Mouse (Mus musculus) right cerebral cortex, postnatal 25 days (tissue): Measurements from ENCODE around the gene Lgi1.
A peak's percentile ranks its signal among the peaks of the same experiment; 100 is the strongest.

Experiments
- DNase-seq: peaks from one replicate; pipeline ENCODE4 v3.0.0; 2022

Lgi1 gene

GRCm38 (mm10) chr19:38263829-38264504 lies 369 bp upstream of the Lgi1 start:
- DNase-seq: peak; percentile 80

GRCm38 (mm10) chr19:38265767-38266166 lies 1.4 kb downstream of the Lgi1 start:
- DNase-seq: no peak

DNA sequence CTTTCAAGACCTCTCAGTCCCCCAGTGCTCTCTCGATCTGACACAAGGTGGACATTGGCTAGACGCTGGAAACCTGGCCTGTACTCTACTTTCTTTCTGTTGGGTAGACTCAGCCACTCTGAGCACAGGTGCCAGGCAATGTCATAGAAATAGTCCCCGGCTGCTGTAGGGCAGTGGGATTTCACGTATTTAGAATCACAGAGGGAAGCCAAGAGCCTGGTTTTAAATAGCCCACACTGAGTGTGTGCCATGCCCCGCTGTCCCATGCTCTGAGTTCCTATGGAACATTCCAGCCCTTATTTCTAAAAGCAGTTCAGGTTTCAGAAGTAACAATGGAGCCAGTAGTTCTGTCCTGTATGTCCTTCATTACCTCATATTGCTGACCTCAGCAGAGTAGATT lies 3.1 kb downstream of the Lgi1 start:
- DNase-seq: no peak

GRCm38 (mm10) chr19:38271071-38271470 lies 6.7 kb downstream of the Lgi1 start:
- no peak for DNase-seq

DNA sequence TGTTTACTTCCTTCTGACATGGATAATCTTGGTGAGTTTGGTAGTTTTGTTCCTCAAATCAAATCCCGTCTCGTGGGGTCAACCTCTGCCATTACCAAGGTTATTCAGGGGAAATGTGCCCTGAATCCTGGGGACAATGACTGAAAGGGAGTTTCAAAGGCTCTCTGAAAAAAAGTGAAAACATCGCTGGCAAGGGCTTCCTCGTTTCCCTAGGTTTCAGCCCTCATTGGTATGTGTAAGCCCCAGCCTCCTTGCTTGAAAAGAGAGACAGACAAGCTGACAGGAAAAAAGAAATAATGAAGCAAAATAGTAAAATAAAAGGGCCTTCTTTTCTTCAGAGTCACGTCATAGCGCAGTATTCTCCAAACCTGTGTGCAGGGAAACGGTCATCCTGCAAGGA lies 9.5 kb downstream of the Lgi1 start:
- DNase-seq: no peak

GRCm38 (mm10) chr19:38274747-38275421 lies 10.5 kb downstream of the Lgi1 start:
- DNase-seq: no peak

GRCm38 (mm10) chr19:38276226-38276625 lies 11.9 kb downstream of the Lgi1 start:
- DNase-seq: no peak

- DNase-seq: peak; percentile 35
Measured at GRCm38 (mm10) chr19:38280242-38280641, 15.9 kb downstream of the Lgi1 start.

DNA sequence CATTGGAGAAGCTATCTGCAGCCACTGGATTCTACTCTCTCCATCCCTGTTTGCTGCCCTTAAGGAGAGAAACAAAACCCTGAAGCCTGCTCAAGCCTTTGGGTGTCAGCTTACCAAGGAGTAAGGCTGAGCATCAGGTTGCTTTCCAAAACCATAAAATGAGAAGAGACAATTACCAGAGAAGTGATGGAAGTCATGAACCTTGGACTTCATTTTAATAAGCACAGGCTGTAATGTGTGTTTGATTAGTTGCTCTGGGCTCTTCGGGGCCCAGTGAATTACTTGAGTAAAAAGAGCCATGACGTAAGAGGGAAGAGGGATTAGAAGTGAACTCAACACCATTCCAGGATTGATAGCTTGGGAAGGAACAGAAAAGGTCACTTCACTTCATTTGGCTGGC lies 18.1 kb downstream of the Lgi1 start:
- DNase-seq: no peak

DNA sequence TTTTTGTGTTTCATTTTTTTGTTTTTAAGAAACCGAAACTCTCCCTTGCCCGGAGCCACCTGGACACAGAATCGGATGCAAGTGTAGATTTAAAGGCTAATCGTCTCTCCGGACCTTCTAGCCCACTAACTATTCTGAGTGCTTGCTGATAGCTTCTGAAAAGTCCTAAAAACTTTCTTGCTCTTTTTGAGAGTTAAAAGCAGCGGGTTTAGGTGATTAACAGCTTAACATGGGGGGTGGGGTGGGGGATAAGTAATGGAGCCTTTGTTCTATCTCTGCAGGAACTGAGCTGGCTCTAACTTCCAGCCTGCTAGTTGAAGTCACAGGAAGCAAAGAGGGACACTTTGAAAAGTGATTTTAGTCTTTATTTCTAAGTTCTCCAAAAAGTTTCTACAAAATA lies 24.2 kb downstream of the Lgi1 start:
- no peak for DNase-seq

DNA sequence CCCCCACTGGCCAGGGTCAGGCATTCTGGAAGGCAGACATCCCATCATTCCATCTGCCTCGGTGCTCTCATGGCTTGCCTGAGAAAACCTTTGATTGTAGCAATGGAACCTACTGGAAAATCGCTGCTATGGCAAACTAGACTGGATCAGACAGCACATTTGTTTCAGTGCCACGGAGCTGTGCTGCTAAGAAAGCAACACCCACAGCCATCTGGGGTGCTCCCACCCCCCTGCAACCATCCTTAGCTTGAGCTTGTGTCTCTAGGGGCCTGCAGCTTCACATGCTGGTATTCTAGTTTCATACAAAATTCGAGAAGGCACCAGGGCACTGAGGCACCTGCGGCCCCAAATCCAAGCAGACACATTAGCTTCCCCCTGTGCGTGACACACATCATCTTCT lies 27.1 kb downstream of the Lgi1 start:
- DNase-seq: peak; percentile 67

DNA sequence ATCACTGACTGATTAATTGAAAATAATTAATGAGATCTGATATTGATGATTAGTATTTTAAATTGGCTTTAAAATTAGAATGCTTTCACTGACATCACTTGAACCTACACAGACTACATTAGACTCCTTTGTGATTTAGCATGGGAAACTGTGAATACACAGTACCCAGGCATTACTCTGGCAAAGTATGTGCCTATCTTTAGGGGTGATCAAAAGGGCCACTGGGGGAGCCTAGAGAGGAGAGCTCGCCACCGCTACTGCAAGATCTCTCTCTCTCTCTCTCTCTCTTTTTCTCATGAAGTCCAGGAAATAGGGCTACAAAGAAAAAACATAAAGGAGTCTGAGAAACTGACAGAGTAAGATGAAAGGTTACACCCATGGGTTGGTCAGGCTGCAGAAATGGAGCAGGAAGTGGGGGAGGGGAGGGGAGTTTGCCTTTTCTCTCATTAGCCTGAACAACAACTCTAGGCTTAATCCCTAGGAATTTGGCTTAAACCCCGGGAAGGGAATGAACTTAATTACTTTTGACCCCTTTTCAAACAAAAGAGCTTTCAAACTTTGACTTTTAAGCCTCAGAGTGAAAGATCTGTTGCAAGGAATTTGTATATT lies 33.8 kb downstream of the Lgi1 start:
- DNase-seq: no peak

GRCm38 (mm10) chr19:38308116-38308515 lies 43.8 kb downstream of the Lgi1 start:
- DNase-seq: no peak

- no peak for DNase-seq
Measured at GRCm38 (mm10) chr19:38315099-38315498, 50.8 kb downstream of the Lgi1 start.

- no peak for DNase-seq
Measured at GRCm38 (mm10) chr19:38316602-38317313, 52.4 kb downstream of the Lgi1 start.

DNA sequence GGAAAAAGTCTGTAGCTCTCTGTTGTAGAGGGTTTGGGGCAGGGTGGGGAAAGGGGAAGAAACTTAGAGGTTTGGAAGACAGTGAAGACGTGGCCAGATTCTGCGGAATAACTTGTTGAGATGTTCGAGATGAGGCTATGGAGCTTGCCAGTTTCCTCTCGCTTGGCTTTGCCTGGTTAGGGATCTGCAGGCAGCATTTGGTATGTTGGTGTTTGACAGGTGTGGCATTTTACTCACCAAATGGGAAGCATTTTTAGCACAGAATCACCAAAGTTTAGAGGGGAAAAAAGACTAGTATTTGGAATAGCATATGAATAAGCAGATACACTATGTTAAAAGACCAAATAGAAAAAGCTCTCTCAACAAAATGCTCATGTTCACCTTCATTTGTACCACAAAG lies 54.0 kb downstream of the Lgi1 start:
- no peak for DNase-seq

DNA sequence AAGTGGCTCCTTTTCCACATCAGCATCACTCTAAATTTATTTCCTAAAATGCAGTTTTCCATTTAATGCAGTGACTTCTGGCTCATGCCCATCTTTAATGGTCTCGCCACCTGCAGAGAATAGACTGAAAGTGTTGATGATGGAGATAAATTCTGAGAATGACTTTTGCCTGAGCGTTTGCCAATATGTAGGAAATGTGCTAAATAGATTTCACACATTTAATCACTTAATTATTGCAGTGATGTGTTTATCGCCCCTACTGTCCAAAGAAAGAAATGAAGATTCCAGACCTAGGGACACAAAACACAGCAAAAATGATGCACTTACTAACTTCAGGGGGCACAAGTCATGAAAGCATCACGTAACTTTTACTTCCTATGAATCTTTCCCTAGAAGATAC lies 54.8 kb downstream of the Lgi1 start:
- no peak for DNase-seq

DNA sequence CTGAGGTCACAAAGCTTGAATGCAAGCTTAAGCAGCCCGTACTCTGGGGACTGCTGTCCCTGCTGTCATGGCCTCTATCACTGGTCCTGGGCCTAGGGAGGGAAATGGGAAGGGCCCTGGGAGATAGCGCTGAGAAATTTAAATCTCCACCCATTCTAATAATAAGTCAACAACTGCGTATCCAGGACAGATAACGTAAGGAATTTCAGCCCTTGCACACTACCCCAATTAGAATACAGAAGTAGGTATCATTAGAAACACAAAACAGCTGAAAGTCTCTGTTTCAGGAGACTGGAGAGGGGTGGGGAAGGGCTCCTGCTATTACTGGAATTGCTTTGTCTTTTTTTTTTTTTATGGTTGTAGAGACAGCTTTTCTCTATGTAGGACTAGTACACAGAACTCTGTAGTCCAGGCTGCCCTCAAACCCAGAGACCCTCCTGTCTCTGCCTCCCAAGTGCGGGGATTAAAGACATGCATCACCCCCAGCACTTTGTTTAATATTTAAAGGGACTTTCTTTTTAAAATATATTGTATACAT lies 56.4 kb downstream of the Lgi1 start:
- DNase-seq: no peak

- DNase-seq: no peak
Measured at GRCm38 (mm10) chr19:38323726-38324125, 59.4 kb downstream of the Lgi1 start.

GRCm38 (mm10) chr19:38324147-38325028 lies 60.1 kb downstream of the Lgi1 start:
- DNase-seq: no peak

DNA sequence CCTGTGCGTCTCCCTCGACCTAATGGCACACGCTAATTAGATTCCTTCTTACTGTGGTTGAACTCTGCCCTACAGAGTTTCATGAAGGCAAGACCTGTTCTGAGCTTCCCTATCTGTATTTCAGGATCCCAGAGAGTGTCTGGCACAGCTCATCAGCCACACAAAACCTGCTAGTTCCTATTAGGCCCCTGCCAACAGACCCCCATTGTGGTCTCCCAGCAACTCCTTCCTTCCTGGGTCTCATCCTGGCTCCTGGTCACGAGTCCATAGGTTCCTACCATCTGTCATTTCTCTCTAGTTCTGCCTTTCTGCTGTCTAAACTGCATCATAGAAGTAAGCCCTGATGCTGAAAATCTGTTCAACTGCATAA lies 60.7 kb downstream of the Lgi1 start:
- no peak for DNase-seq

DNA sequence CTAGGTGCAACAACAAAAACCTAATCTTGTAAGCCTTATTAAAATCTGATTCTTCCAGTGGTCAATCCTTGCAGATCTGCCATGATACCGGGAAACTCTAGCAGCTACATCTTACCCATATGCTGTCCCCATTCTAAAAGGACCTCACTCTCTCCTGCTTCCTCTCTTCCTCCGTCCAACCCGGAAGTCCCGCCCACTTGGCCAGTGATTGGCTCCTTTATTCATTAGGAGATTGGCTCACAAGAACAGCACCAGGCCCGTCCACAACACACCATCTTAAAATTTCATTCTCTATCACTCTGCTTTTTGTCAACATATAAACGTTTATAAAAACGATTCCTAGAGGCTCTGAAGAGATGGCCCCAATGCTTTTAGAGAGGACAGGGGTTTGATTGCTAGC lies 61.5 kb downstream of the Lgi1 start:
- DNase-seq: no peak

- DNase-seq: no peak
Measured at GRCm38 (mm10) chr19:38327002-38327401, 62.7 kb downstream of the Lgi1 start.
